Mouse (Mus musculus) 416B (cell line): Measurements from ENCODE around the gene Itpk1.
A peak's percentile ranks its signal among the peaks of the same experiment; 100 is the strongest.

Experiments used
- DNase-seq: peaks from one replicate; pipeline ENCODE4 v3.0.0; 2011; ENCODE audit warnings: low read depth

The Itpk1 gene

DNA sequence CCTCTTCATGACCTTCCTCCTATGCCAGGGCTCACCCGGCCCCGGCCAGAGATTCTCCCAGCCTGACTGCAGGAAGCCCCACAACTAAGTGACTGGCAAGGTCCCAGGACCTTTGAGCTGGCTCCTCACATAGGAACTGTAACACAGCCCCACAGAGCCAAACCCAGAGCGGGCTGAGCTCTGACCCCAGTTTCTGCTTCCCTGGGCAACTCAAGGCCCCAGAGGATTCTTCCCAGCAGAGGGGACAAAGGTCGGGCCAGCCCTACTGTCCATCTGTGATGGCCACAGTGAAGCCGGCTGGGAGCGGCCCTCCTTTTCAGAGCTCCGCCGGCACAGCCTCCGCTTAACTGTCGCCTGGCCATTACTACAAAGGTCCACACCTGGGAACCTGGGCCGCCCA lies 13.6 kb downstream of the Itpk1 start:
- no peak for DNase-seq

DNA sequence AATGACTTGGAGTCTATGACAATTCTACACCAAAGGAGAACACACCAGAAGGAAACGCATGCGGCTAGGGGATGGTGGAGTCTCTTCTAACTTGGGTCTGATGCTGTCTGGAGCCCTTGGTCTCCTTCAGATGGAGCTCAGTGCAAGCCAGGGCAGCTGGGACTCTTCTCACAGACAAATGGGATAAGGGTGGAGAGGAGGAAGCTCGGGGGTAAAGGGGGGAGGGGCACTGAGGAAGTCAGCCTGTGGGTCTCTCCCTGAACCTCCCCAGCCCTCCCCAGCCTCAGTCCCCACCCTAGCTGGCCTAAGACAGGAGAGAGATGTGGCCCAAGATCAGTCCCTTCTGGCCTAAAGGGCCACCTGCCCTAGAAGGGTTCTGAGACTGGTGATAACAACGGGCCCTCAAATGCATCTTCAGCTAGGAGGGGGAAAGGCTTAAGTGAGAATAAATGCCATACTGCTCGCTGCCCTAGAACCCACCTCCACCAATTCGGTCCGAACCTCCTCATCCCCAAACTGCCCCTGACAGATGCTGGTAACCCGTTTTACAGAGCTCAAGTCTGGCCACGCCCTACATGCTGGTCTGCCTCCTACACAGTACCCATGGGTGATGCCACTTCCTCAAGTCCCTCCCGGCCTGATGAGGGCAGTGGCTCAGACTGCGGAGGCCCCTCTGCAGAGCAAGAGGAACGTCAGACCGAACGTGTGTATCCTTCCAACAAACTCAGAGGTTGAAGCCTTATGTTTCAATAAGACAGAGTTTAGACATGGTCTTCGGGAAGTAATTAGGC lies 14.8 kb downstream of the Itpk1 start:
- DNase-seq, result peak; percentile 69

DNA sequence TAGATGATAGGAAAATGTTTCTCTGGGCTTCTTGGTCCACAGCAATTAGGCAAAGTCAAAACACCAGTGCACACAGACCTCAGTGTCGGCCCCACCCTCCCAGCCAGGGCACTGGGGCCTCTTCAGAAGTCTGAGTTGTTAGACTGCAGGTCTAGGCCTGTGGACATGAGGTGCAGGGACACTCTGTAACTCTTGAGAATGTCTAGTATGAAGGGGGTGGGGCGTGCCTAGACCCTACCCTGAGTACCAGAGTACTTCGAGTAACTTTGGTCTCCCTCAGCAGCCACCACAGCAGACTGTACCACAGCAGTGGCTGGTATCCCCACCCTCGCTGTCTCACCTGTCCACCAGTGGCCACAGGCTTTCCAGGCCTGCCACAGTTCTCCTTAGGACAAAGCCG lies 18.4 kb downstream of the Itpk1 start:
- no peak for DNase-seq

DNA sequence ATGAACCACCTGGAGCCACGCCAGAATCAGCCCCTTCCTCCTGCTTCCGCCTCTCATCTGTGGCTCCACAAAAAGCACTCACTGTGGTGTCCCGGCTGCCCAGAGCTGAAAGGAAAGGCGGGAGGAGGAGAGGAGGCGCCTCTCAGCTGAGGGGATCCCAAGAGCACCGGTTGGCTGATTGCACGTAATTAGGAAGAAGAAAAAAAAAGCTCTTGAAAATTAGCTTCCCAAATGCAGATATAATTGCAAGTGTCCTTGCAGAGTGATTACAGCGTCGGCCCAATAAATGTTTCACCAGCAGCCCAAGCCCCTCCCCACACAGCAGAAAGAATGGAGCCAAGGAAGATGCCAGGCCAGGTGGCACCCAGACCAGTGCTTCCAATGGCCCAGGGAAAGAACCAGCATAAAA lies 19.2 kb downstream of the Itpk1 start:
- no peak for DNase-seq

DNA sequence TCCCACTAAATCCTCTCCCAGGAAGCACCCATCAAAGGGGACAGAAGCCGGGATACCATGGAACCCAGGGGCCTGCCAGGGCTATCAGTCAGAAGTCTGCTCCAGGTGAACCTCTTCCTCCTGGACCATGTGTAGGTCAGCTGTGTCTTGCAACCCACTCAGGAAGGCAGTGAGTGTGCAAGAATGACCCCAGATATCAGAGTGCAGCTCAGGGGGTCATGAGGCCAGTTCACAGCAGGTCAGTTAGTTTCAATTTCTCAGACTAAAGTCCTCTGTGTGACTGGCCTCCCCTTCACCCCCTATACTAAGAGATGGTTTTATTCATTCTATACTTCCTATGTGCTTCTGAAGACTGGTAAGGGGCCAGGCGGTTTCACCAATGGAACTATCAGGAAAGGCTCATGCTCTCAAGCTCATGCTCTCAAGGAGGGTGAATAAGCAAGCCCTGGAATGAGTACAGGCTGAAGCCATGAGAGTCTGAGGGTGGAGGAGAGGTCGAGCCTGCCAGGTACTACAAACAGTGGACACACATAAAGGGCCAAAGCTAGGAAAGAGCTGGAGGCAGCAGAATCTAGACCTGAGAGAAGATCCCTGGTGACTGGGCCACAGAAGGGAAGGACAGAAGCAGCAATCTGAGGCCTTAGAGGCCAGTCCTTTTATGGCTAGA lies 19.9 kb downstream of the Itpk1 start:
- DNase-seq, result no peak

DNA sequence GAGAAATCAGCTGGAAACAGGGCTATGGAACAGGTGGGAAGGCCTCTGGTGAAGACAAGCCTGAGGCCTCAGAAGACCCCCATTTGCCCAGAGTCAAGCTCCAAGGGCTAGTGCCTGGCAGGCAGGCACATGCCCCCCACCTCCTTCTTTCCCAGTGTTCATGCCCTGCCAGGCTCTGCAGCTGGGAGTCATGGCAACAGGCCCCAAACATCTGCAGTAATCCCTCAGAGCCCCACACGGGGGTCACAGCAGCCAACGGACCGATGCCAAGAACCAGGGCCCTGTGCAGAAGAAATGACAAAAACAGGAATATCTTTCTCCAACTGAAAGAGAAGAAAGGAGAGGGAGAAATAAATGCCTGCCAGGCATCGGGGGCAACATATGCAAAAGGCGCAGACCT lies 20.8 kb downstream of the Itpk1 start:
- DNase-seq, result no peak

DNA sequence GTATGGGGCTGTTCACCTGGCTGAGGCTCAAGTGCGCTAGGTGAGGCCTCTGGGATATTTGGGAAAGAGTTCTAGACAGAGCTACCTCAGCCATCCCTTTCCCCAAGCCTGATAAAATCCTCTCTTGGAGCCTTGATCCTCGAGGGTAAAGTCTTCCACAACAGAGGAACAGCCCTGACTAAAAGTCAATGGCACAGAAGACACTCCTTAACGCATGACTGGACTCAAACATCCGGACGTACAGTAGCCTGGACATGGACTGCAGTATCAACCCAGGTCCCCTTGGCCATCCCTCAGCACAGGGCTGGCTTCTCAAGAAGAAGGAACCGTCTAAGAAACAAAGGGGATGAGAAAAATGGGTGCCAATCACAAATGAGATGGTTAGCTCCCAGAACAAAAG lies 21.3 kb downstream of the Itpk1 start:
- DNase-seq, result no peak

DNA sequence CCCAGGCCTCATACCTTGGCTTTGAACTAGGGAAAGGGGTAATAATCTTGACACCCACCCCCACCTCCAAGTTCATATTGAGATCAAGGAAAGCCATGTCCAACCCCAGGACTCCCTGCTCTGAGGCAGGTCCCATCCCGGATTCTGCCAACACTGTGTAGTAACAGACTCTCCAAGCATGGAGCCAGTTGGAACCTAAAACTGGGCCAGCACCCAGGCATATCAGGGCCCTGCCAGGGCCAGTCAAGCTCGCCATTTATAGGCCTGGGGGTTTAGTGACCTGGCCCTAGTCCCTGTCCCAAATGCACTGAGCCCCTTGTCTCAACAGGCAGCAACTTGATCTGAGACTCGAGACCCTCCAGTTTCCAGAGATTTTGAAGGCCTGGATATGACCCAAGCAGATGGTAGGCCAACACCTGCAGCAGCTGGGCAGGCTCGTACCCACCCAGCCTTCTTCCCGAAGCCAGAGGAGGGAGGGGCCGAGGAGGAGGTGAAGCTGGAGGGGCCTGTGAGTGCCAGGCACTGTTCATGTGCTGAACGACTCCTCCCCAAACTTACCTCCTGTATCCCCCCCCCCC lies 21.9 kb downstream of the Itpk1 start:
- DNase-seq, result no peak

DNA sequence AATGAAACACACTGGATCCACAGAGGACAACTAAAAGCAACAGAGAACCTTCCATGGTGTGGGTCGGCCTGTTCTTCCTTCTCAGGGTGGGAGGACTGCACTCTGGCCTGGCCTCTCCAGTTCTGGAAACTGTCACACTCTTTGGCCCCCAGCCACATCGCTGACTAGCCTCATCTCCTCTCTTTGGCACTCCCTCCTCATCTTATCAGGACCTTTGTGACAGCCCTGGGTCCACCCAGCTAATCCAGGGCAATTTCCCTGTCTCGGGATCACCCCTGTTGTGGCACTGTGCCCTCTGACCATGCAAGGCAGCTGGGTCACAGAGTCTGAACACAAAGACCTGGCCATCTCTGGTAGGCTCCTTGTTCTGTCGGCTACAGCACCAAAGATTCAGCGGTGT lies 22.6 kb downstream of the Itpk1 start:
- no peak for DNase-seq

DNA sequence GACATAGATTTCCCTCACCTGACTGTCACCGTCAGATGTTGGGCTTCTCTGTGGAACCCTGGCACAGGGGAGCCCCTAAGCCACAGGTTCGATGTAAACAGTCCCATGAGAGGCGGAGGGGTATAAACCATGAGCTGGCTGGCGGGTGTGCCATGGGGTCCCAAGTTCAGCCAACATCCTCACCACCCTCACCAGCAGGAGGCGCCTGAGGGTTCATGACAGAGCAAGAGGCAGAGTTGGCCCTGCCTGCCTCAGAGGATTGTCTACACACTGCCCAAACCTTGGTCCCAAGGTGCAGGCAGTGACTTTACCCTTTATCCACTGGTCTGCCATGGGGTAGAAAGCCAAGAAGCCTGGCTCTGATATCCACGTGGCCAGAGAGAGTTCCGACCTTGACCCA lies 23.1 kb downstream of the Itpk1 start:
- no peak for DNase-seq

DNA sequence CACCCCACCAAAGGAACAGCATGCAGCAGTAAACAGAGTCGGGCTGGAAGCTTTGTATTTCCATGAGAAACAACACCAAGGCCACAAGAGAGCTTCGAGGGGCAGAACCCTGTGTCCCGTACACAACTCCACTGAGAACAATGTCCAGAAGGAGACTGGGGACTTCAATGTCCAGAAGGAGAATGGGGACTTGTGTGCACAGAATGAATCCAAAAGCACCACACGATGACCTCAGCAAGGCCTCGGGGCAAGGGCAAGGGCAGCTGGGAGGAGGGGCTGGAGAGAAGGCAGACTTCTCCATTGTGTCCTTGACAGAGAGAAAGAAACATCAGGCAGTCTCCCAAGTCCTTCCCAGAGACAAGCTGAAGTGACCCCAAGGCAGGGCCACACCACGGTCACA lies 25.9 kb downstream of the Itpk1 start:
- no peak for DNase-seq

DNA sequence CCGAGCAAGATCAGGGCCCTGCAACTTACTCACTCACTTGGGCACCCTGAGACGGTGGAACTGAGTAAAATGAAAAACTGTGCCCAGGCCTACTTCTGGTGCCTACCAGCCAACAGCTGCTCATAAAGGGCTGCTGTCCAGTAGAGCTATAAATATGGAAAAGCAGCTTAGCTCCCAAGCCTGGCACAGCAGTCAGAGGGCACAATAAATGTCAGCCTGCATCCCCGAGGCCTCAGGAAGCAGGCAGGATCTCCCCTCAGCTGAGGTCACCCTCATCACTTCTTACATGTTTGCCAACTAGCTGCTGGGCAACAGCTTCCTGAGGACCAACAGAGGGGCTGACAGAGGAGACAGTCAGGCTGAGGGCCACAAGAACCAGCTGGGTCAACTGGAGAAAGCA lies 27.6 kb downstream of the Itpk1 start:
- no peak for DNase-seq

DNA sequence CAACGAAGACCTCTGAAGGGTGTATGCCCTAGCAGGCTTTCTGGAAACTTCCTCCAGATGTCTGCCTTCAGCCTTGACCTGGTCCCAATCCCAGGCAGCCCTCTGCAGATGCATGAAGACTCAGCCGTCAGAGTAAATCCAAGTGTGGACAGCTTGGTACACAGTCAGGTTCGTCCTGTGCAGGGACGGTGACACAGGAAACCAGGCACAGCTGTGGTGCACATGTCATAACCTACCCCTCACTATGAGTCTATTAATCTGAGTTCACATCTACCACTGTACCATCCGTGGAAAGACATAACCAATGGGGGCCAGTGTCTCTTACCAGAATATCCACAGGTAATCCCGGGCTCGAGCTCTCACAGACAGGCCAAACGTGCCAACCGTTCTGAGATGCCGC lies 30.2 kb downstream of the Itpk1 start:
- no peak for DNase-seq

DNA sequence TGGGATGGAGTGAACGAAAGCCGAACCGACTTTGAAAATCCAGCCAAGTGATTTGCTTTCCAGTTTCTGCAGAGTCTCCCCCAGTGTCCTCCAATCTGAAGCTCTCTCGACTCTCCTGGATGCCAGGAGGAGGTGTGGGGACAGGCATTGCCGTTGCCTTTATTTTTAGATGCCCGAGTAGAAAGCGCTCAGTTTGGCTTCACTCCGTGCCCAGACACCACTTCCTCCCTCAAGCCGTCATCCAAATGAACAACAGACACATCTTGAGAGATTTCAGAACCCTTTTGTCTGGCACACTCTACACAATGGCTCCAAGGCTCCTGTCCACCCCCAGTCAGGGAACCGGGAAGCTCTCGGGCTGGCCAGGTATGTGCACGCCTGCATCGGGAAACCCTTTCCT lies 30.6 kb downstream of the Itpk1 start:
- DNase-seq, result no peak

DNA sequence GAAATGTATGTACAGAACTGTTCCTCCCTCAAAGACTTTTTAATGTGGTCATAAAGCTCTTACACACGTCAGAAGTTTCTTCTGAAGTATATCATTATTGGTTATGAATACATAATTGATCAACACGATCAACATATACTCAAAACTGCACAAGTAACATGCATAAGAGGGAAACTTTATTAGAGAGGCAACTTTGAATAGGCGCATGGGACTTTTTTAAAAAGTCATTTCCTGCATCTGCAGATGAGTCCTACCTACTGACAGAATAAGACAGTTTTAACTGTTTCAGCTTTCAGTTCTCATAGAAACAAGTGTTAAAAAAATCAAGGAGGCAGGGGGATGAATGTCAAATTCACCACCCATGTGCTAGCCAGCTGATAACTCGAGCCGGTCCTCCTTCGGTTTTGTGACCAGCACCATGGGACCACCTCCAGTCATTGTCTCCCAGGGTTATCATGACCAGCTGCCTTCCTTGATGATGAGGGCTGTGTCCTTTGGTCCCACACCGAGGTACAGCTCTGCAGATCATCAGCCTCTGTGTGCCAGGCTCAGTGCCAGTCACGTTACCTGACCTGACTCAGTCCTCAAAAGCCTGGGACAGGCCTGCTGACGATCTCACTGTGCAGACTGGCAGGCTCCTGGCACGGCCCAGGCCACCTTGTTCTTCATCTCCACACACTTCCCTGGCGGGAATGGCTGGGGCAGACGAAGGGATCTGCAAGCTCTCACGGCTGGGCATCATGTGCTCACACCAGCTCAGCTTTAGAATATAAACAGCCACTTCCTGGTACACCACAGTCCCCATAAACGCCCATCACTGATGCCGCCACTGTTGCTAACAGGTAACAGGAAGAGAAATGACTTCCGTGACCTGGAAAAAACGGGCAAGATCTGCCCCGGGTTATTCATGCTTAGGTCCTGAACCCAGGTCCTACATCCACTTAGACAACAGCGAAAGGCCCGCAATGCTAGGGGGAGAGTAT lies 31.6 kb downstream of the Itpk1 start:
- no peak for DNase-seq

DNA sequence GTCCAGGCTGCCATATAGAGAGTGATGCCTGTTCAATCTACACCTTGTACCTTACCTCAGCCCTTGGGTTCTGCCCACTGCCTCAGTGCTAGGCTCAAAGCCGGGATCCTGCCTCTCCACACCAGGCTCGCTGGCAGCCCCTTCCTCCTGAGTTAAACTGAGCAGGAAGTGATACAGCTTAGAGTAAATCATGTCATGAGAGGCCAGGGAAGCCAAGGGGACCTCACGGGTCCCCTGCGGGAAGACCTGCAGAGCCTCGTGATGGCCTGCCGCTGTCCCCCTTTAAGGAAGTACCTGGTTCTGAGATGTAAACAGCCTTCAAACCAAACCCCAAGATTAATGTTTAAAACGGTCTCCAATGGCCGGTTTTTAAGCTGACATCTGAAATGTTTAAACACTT lies 32.6 kb downstream of the Itpk1 start:
- no peak for DNase-seq

DNA sequence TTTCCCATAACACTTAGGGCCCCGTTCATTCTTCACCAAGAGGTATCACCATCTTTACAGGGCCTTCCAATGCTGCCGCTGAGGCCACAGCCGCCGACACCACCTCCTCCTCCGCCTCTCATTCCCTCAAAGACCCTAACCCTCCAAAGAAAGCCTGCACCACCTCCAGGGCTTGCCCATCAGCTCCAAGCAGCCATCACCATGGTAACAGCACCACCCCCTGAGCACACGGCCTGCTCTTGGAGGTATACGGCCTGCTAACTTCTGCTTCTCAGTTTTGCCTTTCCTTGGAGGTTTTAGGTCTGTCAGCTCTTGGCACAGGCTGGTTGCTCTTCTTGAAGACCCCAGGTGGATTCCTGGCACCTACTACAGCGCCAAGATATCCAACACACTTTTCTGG lies 33.9 kb downstream of the Itpk1 start:
- no peak for DNase-seq

DNA sequence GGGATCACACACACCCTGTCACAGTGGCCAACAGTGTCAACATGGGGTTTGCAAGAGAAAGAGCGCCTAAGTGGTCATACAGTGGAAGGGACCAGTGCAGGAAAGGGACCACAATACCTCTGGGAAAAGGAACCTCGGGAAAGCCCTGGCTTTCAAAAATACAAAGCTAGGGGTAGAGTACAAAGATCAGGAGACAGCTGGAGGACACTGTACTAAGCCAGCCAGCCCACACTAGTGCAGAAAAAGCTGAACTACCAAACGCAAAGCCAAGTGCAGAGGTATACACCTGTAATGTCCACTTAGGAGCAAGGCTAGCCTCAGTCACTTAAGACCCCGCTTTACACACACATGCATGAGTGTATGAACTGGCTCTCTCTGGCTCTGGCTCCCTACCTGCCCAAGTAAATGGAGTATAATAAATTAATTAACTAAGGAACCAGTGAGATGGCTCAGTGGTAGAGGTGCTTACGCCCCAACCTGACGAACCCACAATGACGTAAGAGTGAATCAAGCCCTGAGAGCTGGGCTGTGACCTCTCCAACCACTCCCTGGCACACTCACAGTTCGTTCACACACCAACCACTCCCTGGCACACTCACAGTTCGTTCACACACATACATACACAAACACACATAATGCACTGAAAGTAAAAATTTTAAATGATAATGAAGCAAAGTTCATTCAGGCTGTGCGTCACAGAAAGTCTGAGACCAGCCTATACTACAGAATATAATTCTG lies 39.1 kb downstream of the Itpk1 start:
- DNase-seq, result no peak

DNA sequence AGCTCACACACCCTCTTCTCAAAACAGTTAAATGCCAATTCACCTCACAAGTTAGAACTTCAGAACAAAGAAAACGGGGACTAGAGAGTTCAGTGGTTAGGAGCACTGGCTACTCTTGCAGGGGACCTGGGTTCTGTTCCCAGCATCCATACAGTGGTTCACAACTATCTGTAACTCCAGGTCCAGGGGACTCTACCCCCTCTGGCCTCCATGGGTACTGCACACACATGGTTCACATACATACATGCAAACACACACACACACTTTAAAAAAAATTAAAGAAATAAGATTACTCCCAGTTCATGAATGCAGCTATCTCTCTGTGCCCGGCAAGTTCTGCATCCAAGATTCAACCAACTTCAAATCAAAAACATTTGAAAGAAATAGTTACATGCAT lies 40.7 kb downstream of the Itpk1 start:
- no peak for DNase-seq

DNA sequence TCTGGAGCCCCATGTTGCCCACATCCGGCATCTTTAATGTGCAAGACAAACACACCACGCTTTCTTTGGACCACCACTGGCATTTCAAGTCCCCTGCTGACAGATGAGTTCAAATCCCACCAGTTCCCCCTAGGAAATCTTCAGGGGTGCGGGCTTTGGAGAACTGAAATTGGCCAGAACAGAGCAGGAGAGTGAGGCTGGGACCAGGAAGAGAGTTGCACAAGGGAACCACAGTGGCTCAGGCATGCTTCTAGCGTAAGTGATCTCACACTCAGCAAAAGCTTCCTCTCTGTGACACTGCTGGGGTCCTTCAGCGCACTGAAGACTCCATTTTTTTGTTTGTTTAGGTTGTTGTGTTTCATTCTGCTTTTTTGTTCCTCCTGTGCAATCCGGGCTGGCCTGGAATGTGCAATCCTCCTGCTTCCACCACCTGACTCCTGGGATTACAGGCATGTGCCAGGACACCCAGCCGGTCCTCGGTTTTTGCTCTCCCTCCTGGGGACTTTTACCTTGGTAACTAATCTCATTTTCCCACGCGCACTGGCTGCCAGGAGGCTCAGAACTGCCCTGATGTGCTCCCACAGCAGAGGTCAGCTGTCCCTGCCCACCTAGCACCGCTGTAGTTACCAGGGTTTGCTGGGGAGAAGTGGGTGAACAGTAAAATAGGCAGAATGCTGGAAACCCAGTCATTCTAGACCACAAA lies 41.2 kb downstream of the Itpk1 start:
- no peak for DNase-seq

DNA sequence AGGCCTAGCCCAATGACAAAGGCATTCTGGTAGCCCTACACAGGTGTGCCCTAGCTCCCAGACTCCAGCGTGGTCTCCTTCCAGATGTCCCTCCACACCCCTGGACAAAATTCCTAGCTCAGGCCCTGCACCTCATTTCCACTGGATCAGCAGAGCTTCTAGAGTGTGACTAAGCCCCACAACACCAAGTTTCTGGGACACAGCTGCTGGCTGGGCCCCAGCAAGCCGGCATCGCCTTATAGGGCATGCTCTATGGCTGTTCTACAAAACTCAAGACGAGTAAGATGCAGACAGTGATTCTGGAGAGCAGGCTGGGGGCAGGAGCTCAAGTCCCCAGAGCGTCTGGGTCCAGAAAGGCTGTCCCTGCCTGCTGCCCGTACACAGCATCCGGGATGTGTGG lies 43.0 kb downstream of the Itpk1 start:
- no peak for DNase-seq
